In the genomic region with DNA sequence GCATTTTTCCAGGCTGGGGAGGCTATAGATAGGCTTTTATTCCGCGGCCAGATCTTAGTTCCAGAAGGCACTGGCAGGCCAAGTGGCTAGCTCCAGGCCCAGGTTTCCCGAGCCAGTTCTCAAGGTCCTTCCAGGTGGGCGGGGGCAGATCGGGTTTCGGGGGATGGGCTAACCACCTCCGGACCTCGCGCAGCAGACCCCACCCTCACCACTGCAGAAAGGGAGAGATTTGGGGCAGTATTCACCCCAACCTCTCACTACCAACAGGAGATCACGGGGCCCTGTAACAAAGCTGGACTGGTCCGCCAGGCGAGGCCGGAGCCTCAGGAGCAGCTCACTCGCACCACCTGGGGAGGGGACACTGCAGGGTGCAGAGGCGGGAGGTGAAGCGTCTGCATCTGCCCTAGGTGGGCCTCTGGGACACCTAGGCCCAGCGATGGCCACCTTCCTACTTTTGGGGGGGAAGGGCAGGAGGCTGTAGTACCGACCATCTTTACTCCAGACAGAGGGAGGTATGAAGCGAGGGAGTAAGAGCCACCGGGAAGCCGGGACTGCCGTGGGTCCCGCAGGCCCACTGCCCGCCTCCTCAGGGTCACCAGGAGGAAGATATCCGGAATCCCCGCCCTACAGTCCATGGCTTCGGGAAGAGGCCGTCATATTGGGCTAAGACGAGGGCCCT, we compare ENCODE assay signal across 8 mouse cellular contexts. TPM values are rescaled to one million over a fixed set of nuclear protein-coding genes. Genes with fewer than 3 reads are reported as not detected.
A peak's percentile ranks its signal among the peaks of the same experiment; 100 is the strongest.
DNase-seq lines count a peak whose midpoint lies in the region; ATAC-seq and TF ChIP-seq lines count a peak whose summit lies in the region.

No protein-coding gene starts in this region.

- H3K9me3 ChIP-seq in ES-Bruce4 (replicated peaks; ENCODE audit: control insufficient read depth, insufficient read depth, low read length, poor library complexity, severe bottlenecking), result no peaks in the 10 kb centered on the region
- H3K9me3 ChIP-seq in erythroblast, embryonic 14.5 days (ENCODE audit: control insufficient read depth, low read length), result no peaks in the 10 kb centered on the region
- H3K9me3 ChIP-seq in heart, embryonic 13.5 days, result no peaks in the 10 kb centered on the region
- H3K9me3 ChIP-seq in lung, embryonic 14.5 days (ENCODE audit: low read depth, low read length), result no peaks in the 10 kb centered on the region

- H3K27me3 ChIP-seq in ES-Bruce4 (ENCODE audit: control insufficient read depth, insufficient read depth, low read length, poor library complexity, severe bottlenecking), result no peaks in the 10 kb centered on the region
- H3K27me3 ChIP-seq in erythroblast, embryonic 14.5 days (ENCODE audit: control insufficient read depth), result no peaks in the 10 kb centered on the region
- no peaks in the 10 kb centered on the region for H3K27me3 ChIP-seq in heart, embryonic 13.5 days (replicated peaks)
- no peaks in the 10 kb centered on the region for H3K27me3 ChIP-seq in lung, embryonic 14.5 days (ENCODE audit: insufficient read depth, low read length)

- no peak for TF ChIP-seq CTCF in ES-Bruce4 (IDR thresholded peaks at IDR 0.05; ENCODE audit: low read depth, low read length)
- TF ChIP-seq CTCF in bone marrow, adult 2 months (IDR thresholded peaks at IDR 0.05; ENCODE audit: control insufficient read depth, insufficient read depth, low read length), result no peak
- TF ChIP-seq CTCF in lung, embryonic 14.5 days (IDR thresholded peaks at IDR 0.05; ENCODE audit: low read depth), result no peak
- no peak for TF ChIP-seq CTCF in olfactory bulb, adult 2 months (IDR thresholded peaks at IDR 0.05; ENCODE audit: insufficient read depth, low read depth, low read length)

- peak overlapping the region; percentile 97 for H3K9ac ChIP-seq in ES-Bruce4 (ENCODE audit: low read depth, poor library complexity, severe bottlenecking)
- H3K9ac ChIP-seq in heart, embryonic 13.5 days, result peak overlapping the region; percentile 90
- H3K9ac ChIP-seq in lung, embryonic 14.5 days, result peak overlapping the region; percentile 97

- H3K4me3 ChIP-seq in ES-Bruce4 (ENCODE audit: low read depth, low read length), result peak overlapping the region; percentile 88
- H3K4me3 ChIP-seq in bone marrow, adult 2 months (replicated peaks; ENCODE audit: control insufficient read depth, low read depth, low read length), result peak overlapping the region; percentile 87
- peak overlapping the region; percentile 89 for H3K4me3 ChIP-seq in erythroblast, embryonic 14.5 days (replicated peaks)
- H3K4me3 ChIP-seq in heart, embryonic 13.5 days, result peak overlapping the region; percentile 74
- H3K4me3 ChIP-seq in lung, embryonic 14.5 days (ENCODE audit: low read depth, low read length), result peak overlapping the region; percentile 95
- H3K4me3 ChIP-seq in olfactory bulb, adult 2 months (ENCODE audit: insufficient read depth, low read depth, low read length), result peak overlapping the region; percentile 75

- peaks cover 31% of the 10 kb centered on the region for H3K36me3 ChIP-seq in ES-Bruce4 (ENCODE audit: control insufficient read depth, insufficient read depth, low read length, poor library complexity, severe bottlenecking)
- H3K36me3 ChIP-seq in erythroblast, embryonic 14.5 days (ENCODE audit: control insufficient read depth), result peaks cover 33% of the 10 kb centered on the region
- peaks cover 33% of the 10 kb centered on the region for H3K36me3 ChIP-seq in heart, embryonic 13.5 days
- peaks cover 35% of the 10 kb centered on the region for H3K36me3 ChIP-seq in lung, embryonic 14.5 days (ENCODE audit: insufficient read depth)

- peak overlapping the region; percentile 70 for H3K27ac ChIP-seq in ES-Bruce4 (ENCODE audit: insufficient read depth, low read length)
- H3K27ac ChIP-seq in bone marrow, adult 2 months (ENCODE audit: control insufficient read depth, insufficient read depth, low read depth, low read length, poor library complexity), result peak overlapping the region; percentile 97
- peak overlapping the region; percentile 98 for H3K27ac ChIP-seq in heart, embryonic 13.5 days (replicated peaks)
- H3K27ac ChIP-seq in lung, embryonic 14.5 days (ENCODE audit: low read depth), result peak overlapping the region; percentile 94
- peak overlapping the region; percentile 100 for H3K27ac ChIP-seq in olfactory bulb, adult 2 months (ENCODE audit: insufficient read depth, low read depth, low read length)

- under 1% methylated on average over 29 of the region's 29 CpGs for WGBS in bone marrow, adult 2 months
- WGBS in heart, embryonic 13.5 days, result 0% methylated on average over 29 of the region's 29 CpGs
- under 1% methylated on average over 27 of the region's 29 CpGs for WGBS in lung, embryonic 14.5 days
- WGBS in olfactory bulb, adult 2 months, result under 1% methylated on average over 29 of the region's 29 CpGs

- DNase-seq in kidney, postnatal 10 days, result peak; percentile 81
- peak; percentile 69 for DNase-seq in lung, embryonic 14.5 days
- peak; percentile 58 to 71 for DNase-seq in urinary bladder, postnatal 4 days (ENCODE audit: low spot score in 2 of 2)

- peak; percentile 32; the same call in 1 of the 2 replicates for ATAC-seq in heart, embryonic 13.5 days (ENCODE audit: extremely low read depth, insufficient number of reproducible peaks, low FRiP score, low TSS enrichment)
- ATAC-seq in lung, embryonic 14.5 days (ENCODE audit: insufficient read depth), result peak; percentile 50

- no peak for TF ChIP-seq POLR2A in ES-Bruce4 (IDR thresholded peaks at IDR 0.05; ENCODE audit: insufficient read depth, low read length)
- no peak; the same call in 1 of the 2 replicates for TF ChIP-seq POLR2A in bone marrow, adult 2 months (IDR thresholded peaks at IDR 0.05; ENCODE audit: borderline replicate concordance, control insufficient read depth, low read depth, low read length)
- no peak for TF ChIP-seq POLR2A in olfactory bulb, adult 2 months (IDR thresholded peaks at IDR 0.05; ENCODE audit: insufficient read depth, low read depth, low read length)

- no peaks in the 10 kb centered on the region for H3K4me1 ChIP-seq in ES-Bruce4 (ENCODE audit: control insufficient read depth, insufficient read depth, low read length)
- H3K4me1 ChIP-seq in bone marrow, adult 2 months (ENCODE audit: control insufficient read depth, insufficient read depth, low read length), result no peaks in the 10 kb centered on the region
- peaks cover 60% of the 10 kb centered on the region for H3K4me1 ChIP-seq in erythroblast, embryonic 14.5 days (ENCODE audit: control insufficient read depth)
- H3K4me1 ChIP-seq in heart, embryonic 13.5 days, result peaks cover 41% of the 10 kb centered on the region
- H3K4me1 ChIP-seq in lung, embryonic 14.5 days (ENCODE audit: insufficient read depth), result peaks cover 13% of the 10 kb centered on the region
- peaks cover 7% of the 10 kb centered on the region; the same call in 1 of the 2 replicates for H3K4me1 ChIP-seq in olfactory bulb, adult 2 months (ENCODE audit: control insufficient read depth, insufficient read depth, low read length)

- TF ChIP-seq EP300 in ES-Bruce4 (IDR thresholded peaks at IDR 0.05; ENCODE audit: insufficient read depth, low read depth, low read length), result 0 out of 2 replicates have a peak, but pooled peaks have one; percentile 21

- H3K4me2 ChIP-seq in heart, embryonic 13.5 days, result peak overlapping the region; percentile 75
- peak overlapping the region; percentile 90 for H3K4me2 ChIP-seq in lung, embryonic 14.5 days

RNA-seq across cellular contexts. Expression of gene Ube2b, which starts 0.8 kb away (rescaled TPM):
- polyA plus RNA-seq in ES-Bruce4 (2011; ENCODE audit: insufficient read depth, insufficient read length, low read depth, missing spikeins), result 194 and 197 TPM in 2 replicates
- 89.5 and 122 TPM in 2 replicates for polyA plus RNA-seq in bone marrow, adult 2 months (2011; ENCODE audit: insufficient read depth, insufficient read length, low replicate concordance, missing spikeins)
- polyA plus RNA-seq in erythroblast, embryonic 14.5 days (2012), result 31.1 and 40.0 TPM in 2 replicates
- 246 and 268 TPM in 2 replicates for polyA plus RNA-seq in heart, embryonic 13.5 days (2015; fragmentation: Nextera tagmentation; extraction: Ambion mirVana)
- polyA plus RNA-seq in lung, embryonic 14.5 days (2014; fragmentation: Nextera tagmentation; extraction: Ambion mirVana), result 126 and 128 TPM in 2 replicates
- polyA plus RNA-seq in olfactory bulb, adult 2 months (2012; ENCODE audit: insufficient read depth, insufficient read length, low replicate concordance, missing spikeins), result 345 TPM in 1 of 2 replicates, not detected in the other

RNA-seq across cellular contexts. Expression of gene Cdkl3, which starts 4.3 kb away (rescaled TPM):
- 9.6 and 12.9 TPM in 2 replicates for polyA plus RNA-seq in ES-Bruce4 (2011; ENCODE audit: insufficient read depth, insufficient read length, low read depth, missing spikeins)
- 4.8 and 6.7 TPM in 2 replicates for polyA plus RNA-seq in bone marrow, adult 2 months (2011; ENCODE audit: insufficient read depth, insufficient read length, low replicate concordance, missing spikeins)
- polyA plus RNA-seq in erythroblast, embryonic 14.5 days (2012), result not detected in 2 replicates
- polyA plus RNA-seq in heart, embryonic 13.5 days (2015; fragmentation: Nextera tagmentation; extraction: Ambion mirVana), result 6.5 and 7.8 TPM in 2 replicates
- polyA plus RNA-seq in lung, embryonic 14.5 days (2014; fragmentation: Nextera tagmentation; extraction: Ambion mirVana), result 8.5 and 9.4 TPM in 2 replicates
- not detected in 2 replicates for polyA plus RNA-seq in olfactory bulb, adult 2 months (2012; ENCODE audit: insufficient read depth, insufficient read length, low replicate concordance, missing spikeins)

RNA-seq across cellular contexts. Expression of gene Cdkn2aipnl, which starts 32.3 kb away (rescaled TPM):
- 69.8 and 77.1 TPM in 2 replicates for polyA plus RNA-seq in ES-Bruce4 (2011; ENCODE audit: insufficient read depth, insufficient read length, low read depth, missing spikeins)
- polyA plus RNA-seq in bone marrow, adult 2 months (2011; ENCODE audit: insufficient read depth, insufficient read length, low replicate concordance, missing spikeins), result 20.9 and 27.8 TPM in 2 replicates
- 1.8 and 2.1 TPM in 2 replicates for polyA plus RNA-seq in erythroblast, embryonic 14.5 days (2012)
- polyA plus RNA-seq in heart, embryonic 13.5 days (2015; fragmentation: Nextera tagmentation; extraction: Ambion mirVana), result 63.8 and 71.9 TPM in 2 replicates
- 107 and 109 TPM in 2 replicates for polyA plus RNA-seq in lung, embryonic 14.5 days (2014; fragmentation: Nextera tagmentation; extraction: Ambion mirVana)
- polyA plus RNA-seq in olfactory bulb, adult 2 months (2012; ENCODE audit: insufficient read depth, insufficient read length, low replicate concordance, missing spikeins), result not detected in 2 replicates

Comparison
In these comparisons a context has a peak if more than half of its experiments do, and no peak if none do; other contexts are left out.
1. Peak in every context shown above with its lines: DNase-seq, ATAC-seq, H3K4me3 ChIP-seq and H3K27ac ChIP-seq.